Mouse (Mus musculus) midbrain, embryonic 10.5 days (tissue): ENCODE data around the gene Clcn6. TPM values are rescaled to one million over a fixed set of nuclear protein-coding genes. Genes with fewer than 3 reads are reported as not detected.
"Not testable (repeated sequence)": the region's sequence is repeated elsewhere in the genome, so short reads cannot be mapped to it uniquely, and the experiment has no call there.

ENCODE experiments used
- DNase-seq: peaks from one replicate; pipeline ENCODE4 v3.0.0-alpha.2; 2017; ENCODE audit warnings: low spot score
- H3K27ac ChIP-seq: fragments of 300-500 bp; sonication (generic); replicated peaks from 2 replicates; pipeline ENCODE4 v1.5.1; 2016; ENCODE audit warnings: mild to moderate bottlenecking
- H3K27me3 ChIP-seq: fragments of 300-500 bp; sonication (generic); 2 replicates; pipeline ENCODE4 v1.6.1; 2016; ENCODE audit warnings: low read depth, mild to moderate bottlenecking; ENCODE audit not compliant: poor library complexity, severe bottlenecking
- H3K36me3 ChIP-seq: fragments of 300-500 bp; sonication (generic); 2 replicates; pipeline ENCODE4 v1.6.1; 2016; ENCODE audit warnings: mild to moderate bottlenecking, moderate library complexity
- H3K4me1 ChIP-seq: fragments of 300-500 bp; sonication (generic); 2 replicates; pipeline ENCODE4 v1.6.1; 2016
- H3K4me3 ChIP-seq: fragments of 300-500 bp; sonication (generic); 2 replicates; pipeline ENCODE4 v1.5.1; 2016; ENCODE audit warnings: mild to moderate bottlenecking, moderate library complexity
- H3K9me3 ChIP-seq: fragments of 300-500 bp; sonication (generic); replicated peaks from 2 replicates; pipeline ENCODE4 v1.6.1; 2016; ENCODE audit warnings: mild to moderate bottlenecking
- WGBS: fragments of 180-500 bp; shearing (Covaris S2); methylation state at CpG from one replicate; pipeline ENCODE4 v1.1.7; 2016; 5-methylcytosine and 5-hydroxymethylcytosine counted together
- polyA plus RNA-seq: library from polyadenylated mRNA; unstranded; fragments of >200 nt; fragmentation: Nextera tagmentation; extraction: Ambion mirVana; gene quantifications from 2 replicates; pipeline ENCODE4 v1.2.1, GENCODE M21; 2016

The Clcn6 gene
- polyA plus RNA-seq, 1 experiment from 2014 or later = 15.6 TPM

DNA sequence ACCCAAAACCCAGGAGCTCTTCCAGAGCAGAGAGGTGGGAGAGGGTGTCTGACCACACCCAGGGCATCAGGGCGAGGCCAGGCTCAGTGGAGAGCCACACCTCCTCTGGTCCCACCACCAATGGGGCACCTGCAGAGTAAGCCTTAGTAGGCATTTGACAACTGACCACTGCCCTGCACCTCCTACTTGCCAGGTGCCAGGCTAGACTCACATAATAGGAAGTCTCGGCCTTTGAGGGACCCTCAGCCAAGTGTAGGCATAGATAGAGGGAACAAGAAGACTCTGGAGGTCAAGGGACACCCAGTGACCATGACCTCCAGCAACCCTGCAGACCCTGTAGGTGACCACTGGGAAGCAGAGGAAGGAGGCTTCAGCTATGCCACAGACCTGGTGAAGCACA is 5.5 kb upstream of the Clcn6 start:
- no peak for DNase-seq
- Histone ChIP-seq H3K27me3 (no peaks in the 10 kb centered on the region), H3K9me3 (no peaks in the 10 kb centered on the region), H3K4me1 (peaks cover 69% of the 10 kb centered on the region), H3K36me3 (peaks cover 65% of the 10 kb centered on the region), H3K27ac (no peak overlapping the region), H3K4me3 (no peak overlapping the region)
- WGBS = 95% methylated on average over 2 of the region's 2 CpGs

DNA sequence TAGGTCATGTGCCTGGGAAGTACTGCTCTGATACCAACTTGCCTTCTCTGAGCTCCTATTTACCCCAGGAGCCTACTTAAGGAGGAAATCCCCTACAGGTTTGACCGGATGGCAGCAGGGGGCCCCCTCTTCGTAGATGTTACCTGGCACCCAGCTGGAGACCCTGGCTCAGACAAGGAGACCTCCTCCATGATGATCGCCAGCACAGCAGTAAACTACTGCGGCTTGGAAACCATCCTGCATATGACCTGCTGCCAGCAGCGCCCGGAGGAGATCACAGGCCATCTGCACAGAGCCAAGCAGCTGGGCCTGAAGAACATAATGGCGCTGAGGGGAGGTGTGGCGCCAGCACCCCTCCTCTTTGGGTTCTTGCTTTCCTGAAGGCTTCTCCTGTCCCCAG is 4.7 kb upstream of the Clcn6 start:
- Histone ChIP-seq H3K4me1 (peaks cover 70% of the 10 kb centered on the region), H3K36me3 (peaks cover 58% of the 10 kb centered on the region), H3K4me3 (0 out of 2 replicates have a peak overlapping the region, but pooled peaks have one; percentile 87)
- H3K9me3 ChIP-seq, H3K27me3 ChIP-seq, H3K27ac ChIP-seq, DNase-seq: not testable (repeated sequence)
- 96% methylated on average over 8 of the region's 8 CpGs for WGBS

DNA sequence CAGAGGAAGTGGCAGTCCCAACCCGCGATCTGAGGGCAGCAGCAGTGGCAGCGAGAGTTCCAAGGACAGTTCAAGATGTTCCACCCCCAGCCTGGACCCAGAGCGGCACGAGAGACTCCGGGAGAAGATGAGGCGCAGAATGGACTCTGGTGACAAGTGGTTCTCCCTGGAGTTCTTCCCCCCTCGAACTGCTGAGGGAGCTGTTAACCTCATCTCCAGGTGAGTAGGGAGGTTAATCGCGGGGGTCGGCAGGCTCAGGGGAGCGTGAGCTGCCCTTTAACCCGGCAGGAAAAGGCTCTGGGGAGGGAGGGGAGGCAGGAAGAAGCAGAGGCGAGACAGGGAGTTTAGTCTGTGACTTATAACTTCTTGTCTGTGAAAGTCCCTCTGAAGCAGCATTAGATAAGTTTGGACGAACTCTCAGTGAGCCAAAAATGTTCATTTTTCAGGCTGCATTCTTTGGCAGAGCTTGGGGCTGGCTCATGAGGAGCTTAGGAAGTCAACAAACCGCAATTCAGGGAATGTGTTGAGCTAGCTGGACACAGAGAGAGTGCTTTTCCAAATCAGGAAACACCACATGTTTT is 3.1 kb upstream of the Clcn6 start:
- Histone ChIP-seq H3K27ac (peak overlapping the region; percentile 92), H3K4me1 (peaks cover 81% of the 10 kb centered on the region), H3K27me3 (no peaks in the 10 kb centered on the region), H3K4me3 (peak overlapping the region; percentile 87), H3K9me3 (no peaks in the 10 kb centered on the region), H3K36me3 (peaks cover 49% of the 10 kb centered on the region)
- 7% methylated on average over 16 of the region's 16 CpGs for WGBS
- DNase-seq = no peak

DNA sequence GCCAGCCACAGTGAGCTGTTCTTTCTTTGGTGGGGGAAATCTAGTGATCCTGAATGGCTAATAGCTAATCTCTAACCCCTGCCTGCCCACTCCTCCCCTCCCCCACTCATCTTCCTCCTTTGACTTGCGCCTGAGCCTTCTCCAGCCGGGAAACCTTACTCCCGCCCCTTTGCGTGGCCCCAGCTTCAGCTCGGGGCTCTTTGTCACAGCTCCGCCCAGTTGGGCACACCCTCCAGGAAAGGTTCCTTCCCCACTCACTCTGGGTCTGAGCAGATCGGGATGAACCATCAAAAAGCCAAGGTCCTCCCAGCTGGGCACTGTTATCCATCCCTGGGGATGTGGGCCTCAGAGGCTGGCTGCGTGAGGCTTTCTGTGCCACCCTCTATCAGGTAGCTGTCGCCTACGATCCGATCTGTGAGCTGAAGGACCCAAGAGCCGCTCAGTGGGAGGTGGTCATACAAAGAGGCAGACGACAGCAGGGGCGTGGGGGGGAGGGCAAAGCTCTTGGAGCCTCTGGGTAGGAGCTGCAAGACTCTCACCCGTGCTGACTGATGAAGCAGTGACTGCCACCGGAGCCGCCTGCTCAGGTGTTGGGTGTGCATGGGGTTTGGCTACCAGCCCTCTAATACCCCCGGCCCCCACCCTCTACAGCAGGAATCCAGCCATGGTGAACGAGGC is 2.5 kb upstream of the Clcn6 start:
- peak overlapping the region; percentile 92 for H3K27ac ChIP-seq
- peaks cover 51% of the 10 kb centered on the region for H3K36me3 ChIP-seq
- no peaks in the 10 kb centered on the region for H3K9me3 ChIP-seq
- peaks cover 75% of the 10 kb centered on the region for H3K4me1 ChIP-seq
- H3K4me3 ChIP-seq = peak overlapping the region; percentile 87
- WGBS = under 1% methylated on average over 19 of the region's 19 CpGs
- H3K27me3 ChIP-seq = no peaks in the 10 kb centered on the region
- DNase-seq = peak; percentile 84

- H3K9me3 ChIP-seq = no peaks in the 10 kb centered on the region
- no peak for DNase-seq
- peaks cover 49% of the 10 kb centered on the region for H3K36me3 ChIP-seq
- peak overlapping the region; percentile 92 for H3K27ac ChIP-seq
- WGBS = 64% methylated on average over 15 of the region's 15 CpGs
- peak overlapping the region; percentile 87 for H3K4me3 ChIP-seq
- H3K4me1 ChIP-seq = peaks cover 68% of the 10 kb centered on the region
- no peaks in the 10 kb centered on the region for H3K27me3 ChIP-seq
Observed at GRCm38 (mm10) chr4:148040029-148040830, 1.6 kb upstream of the Clcn6 start.

DNA sequence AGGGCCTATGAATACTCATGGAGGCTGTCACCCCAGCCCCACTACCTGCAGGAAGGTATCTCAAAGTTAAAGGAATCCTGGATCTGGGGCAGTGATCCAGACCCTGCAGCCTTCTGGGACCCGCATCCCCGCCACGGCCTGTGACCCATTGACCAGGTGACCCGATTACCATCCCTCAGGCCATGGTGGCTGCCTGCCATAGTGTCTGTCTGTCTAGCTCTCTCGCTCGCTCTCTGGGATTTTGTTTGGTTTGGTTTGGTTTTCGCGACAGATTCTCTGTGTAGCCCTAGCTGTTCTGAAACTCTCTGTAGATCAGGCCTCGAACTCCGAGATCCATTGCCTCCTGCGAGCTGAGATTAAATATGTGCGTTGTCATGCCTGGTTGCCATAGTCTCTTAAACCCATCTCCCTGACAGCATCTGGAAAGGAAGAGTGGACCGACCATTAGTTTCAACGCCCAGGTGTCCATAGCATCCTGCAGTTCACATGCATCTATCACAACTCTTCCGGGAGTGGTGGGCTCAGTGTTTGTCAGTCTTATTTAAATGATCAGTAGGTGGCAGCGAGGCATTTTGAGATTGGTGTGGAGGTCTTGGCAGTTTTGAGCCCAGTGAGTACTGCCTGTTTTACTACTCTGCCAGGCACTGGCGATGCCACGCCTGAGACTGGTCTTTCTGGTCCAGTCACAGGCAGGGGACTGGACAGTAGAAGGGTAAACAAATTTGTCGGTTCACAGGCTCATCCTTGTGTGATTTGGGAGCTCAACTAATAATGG is 820 bp upstream of the Clcn6 start:
- Histone ChIP-seq H3K27ac (peak overlapping the region; percentile 92), H3K9me3 (no peaks in the 10 kb centered on the region), H3K27me3 (no peaks in the 10 kb centered on the region), H3K36me3 (peaks cover 49% of the 10 kb centered on the region), H3K4me1 (peaks cover 63% of the 10 kb centered on the region), H3K4me3 (peak overlapping the region; percentile 87)
- no peak for DNase-seq
- 20% methylated on average over 19 of the region's 19 CpGs for WGBS

- no peaks in the 10 kb centered on the region for H3K9me3 ChIP-seq
- H3K4me3 ChIP-seq = peak overlapping the region; percentile 87
- H3K4me1 ChIP-seq = peaks cover 62% of the 10 kb centered on the region
- H3K36me3 ChIP-seq = peaks cover 50% of the 10 kb centered on the region
- peak overlapping the region; percentile 92 for H3K27ac ChIP-seq
- 8% methylated on average over 26 of the region's 26 CpGs for whole genome bisulfite sequencing
- no peak for DNase-seq
- H3K27me3 ChIP-seq = no peaks in the 10 kb centered on the region
Observed at GRCm38 (mm10) chr4:148038079-148038599, 482 bp downstream of the Clcn6 start.

- Histone ChIP-seq H3K4me1 (peaks cover 35% of the 10 kb centered on the region), H3K4me3 (no peak overlapping the region), H3K27ac (no peak overlapping the region), H3K9me3 (no peaks in the 10 kb centered on the region), H3K27me3 (no peaks in the 10 kb centered on the region), H3K36me3 (peaks cover 65% of the 10 kb centered on the region)
- no peak for DNase-seq
- WGBS = 81% methylated on average over 3 of the region's 3 CpGs
Observed at GRCm38 (mm10) chr4:148035440-148035839, 3.2 kb downstream of the Clcn6 start.

DNA sequence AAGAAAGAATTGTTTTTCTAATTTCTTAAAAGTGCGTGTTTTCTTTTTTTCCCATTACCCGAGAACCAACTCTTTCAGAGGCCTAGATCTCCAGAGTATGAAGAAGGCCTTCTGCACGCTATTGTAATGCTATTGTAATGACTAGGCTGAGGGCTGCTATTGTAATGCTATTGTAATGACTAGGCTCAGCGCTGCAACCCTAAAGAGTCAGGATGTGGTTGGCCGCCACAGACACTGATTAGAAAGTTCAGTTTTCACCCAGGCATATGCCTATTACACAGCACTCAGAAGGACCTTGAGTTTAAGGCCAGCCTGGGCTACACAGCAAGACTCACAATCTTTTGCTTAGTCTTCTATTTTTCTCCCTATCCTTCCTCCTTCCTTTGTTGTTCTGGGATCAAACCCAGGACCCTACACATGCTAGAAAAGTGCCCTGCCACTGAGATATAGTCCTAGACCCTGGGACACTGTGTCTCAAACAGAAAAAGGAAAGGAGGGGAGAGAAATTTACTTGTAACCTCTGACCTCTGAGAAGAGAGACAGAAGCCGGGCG is 4.7 kb downstream of the Clcn6 start:
- 66% methylated on average over 7 of the region's 7 CpGs for WGBS
- H3K27ac ChIP-seq = no peak overlapping the region
- no peaks in the 10 kb centered on the region for H3K9me3 ChIP-seq
- H3K36me3 ChIP-seq = peaks cover 75% of the 10 kb centered on the region
- no peak for DNase-seq
- peaks cover 21% of the 10 kb centered on the region for H3K4me1 ChIP-seq
- H3K4me3 ChIP-seq = no peak overlapping the region
- no peaks in the 10 kb centered on the region for H3K27me3 ChIP-seq

GRCm38 (mm10) chr4:148030506-148030905 is 8.1 kb downstream of the Clcn6 start:
- H3K27me3 ChIP-seq = no peaks in the 10 kb centered on the region
- H3K36me3 ChIP-seq = peaks cover 89% of the 10 kb centered on the region
- no peak overlapping the region for H3K27ac ChIP-seq
- H3K9me3 ChIP-seq = no peaks in the 10 kb centered on the region
- H3K4me1 ChIP-seq = peaks cover 9% of the 10 kb centered on the region
- no peak overlapping the region for H3K4me3 ChIP-seq
- DNase-seq = no peak
- 80% methylated on average over 5 of the region's 5 CpGs for WGBS

- 92% methylated on average over 7 of the region's 7 CpGs for WGBS
- peaks cover 89% of the 10 kb centered on the region for H3K36me3 ChIP-seq
- H3K27ac ChIP-seq = no peak overlapping the region
- H3K27me3 ChIP-seq = no peaks in the 10 kb centered on the region
- H3K9me3 ChIP-seq = no peaks in the 10 kb centered on the region
- peaks cover 5% of the 10 kb centered on the region for H3K4me1 ChIP-seq
- H3K4me3 ChIP-seq = no peak overlapping the region
- no peak for DNase-seq
Observed at GRCm38 (mm10) chr4:148029297-148029696, 9.3 kb downstream of the Clcn6 start.

DNA sequence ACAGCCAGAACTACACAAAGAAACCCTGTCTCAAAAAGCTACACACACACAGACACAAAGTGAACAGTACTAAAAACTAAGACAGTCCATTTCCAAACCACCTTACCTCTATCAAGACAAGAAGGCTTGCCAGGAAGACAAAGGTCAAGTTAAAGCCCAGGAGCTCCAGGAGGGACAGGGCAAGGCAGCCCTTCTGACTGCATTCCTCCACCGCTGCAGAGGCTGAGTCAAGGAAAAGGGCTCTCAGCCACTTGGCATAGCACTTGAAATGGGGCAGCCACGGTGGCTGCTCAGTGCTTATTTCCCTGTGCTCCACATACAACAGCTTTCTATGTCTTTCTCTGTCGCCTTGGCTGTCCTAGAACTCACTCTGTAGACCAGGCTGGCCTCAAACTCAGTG is 14.6 kb downstream of the Clcn6 start:
- Histone ChIP-seq H3K36me3 (peaks cover 98% of the 10 kb centered on the region), H3K9me3 (no peaks in the 10 kb centered on the region), H3K27ac (no peak overlapping the region), H3K27me3 (no peaks in the 10 kb centered on the region), H3K4me3 (no peak overlapping the region), H3K4me1 (no peaks in the 10 kb centered on the region)
- 85% methylated on average over 3 of the region's 3 CpGs for WGBS
- no peak for DNase-seq
